Mouse (Mus musculus): ENCODE measurements around the gene Zfp949.

DNA sequence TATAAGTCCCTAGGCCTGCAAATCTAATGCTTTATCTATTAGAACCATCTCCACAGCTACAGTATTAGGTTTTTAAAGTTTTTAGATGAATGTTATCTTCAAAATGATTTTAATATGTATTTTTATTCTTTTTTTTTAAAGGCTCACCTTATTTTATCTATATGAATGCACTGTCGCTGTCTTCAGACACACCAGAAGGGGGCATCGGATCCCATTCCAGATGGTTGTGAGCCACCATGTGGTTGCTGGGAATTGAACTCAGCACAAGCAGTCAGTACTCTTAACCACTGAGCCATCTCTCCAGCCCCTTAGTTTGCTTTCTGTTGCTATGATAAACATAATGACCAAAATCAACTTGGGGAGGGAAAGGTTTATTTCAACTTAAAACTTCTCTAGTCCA lies 23.5 kb upstream of the Zfp949 start:
- TF ChIP-seq CTCF (IDR thresholded peaks at IDR 0.05; ENCODE audit: low read depth) (no peak; the same call in 1 of the 2 replicates), EP300 (IDR thresholded peaks at IDR 0.05; ENCODE audit: low read depth) (no peak)
